ENCODE assay signal across 13 mouse cellular contexts in genomic region chr14:79521471-79522117, GRCm38 (mm10). TPM values are rescaled to one million over a fixed set of nuclear protein-coding genes. Genes with fewer than 3 reads are reported as not detected.
DNase-seq lines count a peak whose midpoint lies in the region; ATAC-seq and TF ChIP-seq lines count a peak whose summit lies in the region.
"Had no signal": no experiment of that assay in that cellular context is flagged by ENCODE, and none has a peak within 500 bp of the region (broad histone marks: within the 10 kb centered on the region; RNA-seq: fewer than 3 reads in every experiment).

No protein-coding gene starts in this region.

- no peak overlapping the region for H3K4me3 ChIP-seq in heart, embryonic 16.5 days (ENCODE audit: low read length)
- H3K4me3 ChIP-seq in liver, postnatal 0 days (ENCODE audit: low read depth, low read length), result no peak overlapping the region; the same call in 1 of the 2 replicates
- H3K4me3 ChIP-seq: embryonic facial prominence, embryonic 10.5 days; limb, embryonic 15.5 days; neural tube, embryonic 12.5 days had no signal

- DNase-seq in heart, postnatal 25 days (ENCODE audit: low spot score), result no peak
- DNase-seq in 416B (ENCODE audit: low read depth), result peak; percentile 92
- peak; percentile 14 for DNase-seq in liver, postnatal 0 days
- no peak for DNase-seq in ovary, postnatal 14 days (ENCODE audit: low spot score)
- DNase-seq in ovary, postnatal 36 days (ENCODE audit: low spot score), result no peak
- no peak for DNase-seq in left cerebral cortex, postnatal 14 days (ENCODE audit: low spot score in 2 of 2)
- DNase-seq: adrenal gland, postnatal 36 days; kidney, adult 11 months had no signal

- 0 out of 2 replicates have a peak overlapping the region, but pooled peaks have one; percentile 29 for H3K9ac ChIP-seq in heart, embryonic 16.5 days (ENCODE audit: low read length)
- peak overlapping the region; percentile 39; the same call in 1 of the 2 replicates for H3K9ac ChIP-seq in liver, postnatal 0 days (replicated peaks)
- H3K9ac ChIP-seq: limb, embryonic 15.5 days; neural tube, embryonic 12.5 days had no signal

- H3K4me2 ChIP-seq in heart, embryonic 16.5 days (ENCODE audit: low read depth, low read length), result peak overlapping the region; percentile 36
- H3K4me2 ChIP-seq in liver, postnatal 0 days (ENCODE audit: low read depth, low read length), result peak overlapping the region; percentile 56
- H3K4me2 ChIP-seq: limb, embryonic 15.5 days; neural tube, embryonic 12.5 days had no signal

- WGBS in heart, embryonic 16.5 days, result 47% methylated on average over 6 of the region's 6 CpGs
- 33% methylated on average over 6 of the region's 6 CpGs for WGBS in liver, postnatal 0 days (ENCODE audit: insufficient replicate concordance)

- peak overlapping the region; percentile 87 for H3K27ac ChIP-seq in heart, embryonic 16.5 days (ENCODE audit: low read length)
- peak overlapping the region; percentile 85 for H3K27ac ChIP-seq in liver, postnatal 0 days (ENCODE audit: low read depth)
- H3K27ac ChIP-seq: embryonic facial prominence, embryonic 10.5 days; limb, embryonic 15.5 days; neural tube, embryonic 12.5 days had no signal

- intact Hi-C loops in heart, postnatal 25 days (cut with DNase I), result loop anchor here (5.0 kb wide), 1 partner anchor 34 kb away; no protein-coding TSS in a partner anchor
- intact Hi-C loops in left cerebral cortex, postnatal 14 days (cut with DNase I), result no loop called here

- no peaks in the 10 kb centered on the region for H3K27me3 ChIP-seq in heart, embryonic 16.5 days (ENCODE audit: control insufficient read depth, insufficient read depth, low read length)
- no peaks in the 10 kb centered on the region for H3K27me3 ChIP-seq in liver, postnatal 0 days (ENCODE audit: insufficient read depth, low read length)
- H3K27me3 ChIP-seq: limb, embryonic 15.5 days; neural tube, embryonic 12.5 days had no signal

- ATAC-seq in heart, embryonic 16.5 days (replicated peaks; ENCODE audit: extremely low read depth, insufficient read depth, low FRiP score), result 0 out of 2 replicates have a peak, but pooled peaks have one; percentile 30
- peak; percentile 68 for ATAC-seq in activated CD4-positive, CD25-positive, alpha-beta regulatory T cell, adult 4 months
- 0 out of 2 replicates have a peak, but pooled peaks have one; percentile 21 for ATAC-seq in liver, postnatal 0 days

- no peaks in the 10 kb centered on the region for H3K9me3 ChIP-seq in heart, embryonic 16.5 days (replicated peaks; ENCODE audit: control insufficient read depth, low read length)
- H3K9me3 ChIP-seq in liver, postnatal 0 days (ENCODE audit: low read length), result no peaks in the 10 kb centered on the region
- H3K9me3 ChIP-seq: embryonic facial prominence, embryonic 10.5 days; limb, embryonic 15.5 days; neural tube, embryonic 12.5 days had no signal

- TF ChIP-seq CTCF in liver, postnatal 0 days (IDR thresholded peaks at IDR 0.05; ENCODE audit: low read depth), result no peak

- peak; percentile 67 for TF ChIP-seq EP300 in liver, postnatal 0 days (IDR thresholded peaks at IDR 0.05; ENCODE audit: low read depth)

- H3K4me1 ChIP-seq in heart, embryonic 16.5 days (ENCODE audit: control insufficient read depth, insufficient read depth, low read length), result peaks cover 25% of the 10 kb centered on the region
- H3K4me1 ChIP-seq in liver, postnatal 0 days (ENCODE audit: insufficient read depth), result peaks cover 43% of the 10 kb centered on the region
- H3K4me1 ChIP-seq: neural tube, embryonic 12.5 days had no signal

- H3K36me3 ChIP-seq in heart, embryonic 16.5 days (ENCODE audit: control insufficient read depth, insufficient read depth), result no peaks in the 10 kb centered on the region
- H3K36me3 ChIP-seq in liver, postnatal 0 days (replicated peaks; ENCODE audit: insufficient read depth, low read length), result peaks cover 9% of the 10 kb centered on the region
- H3K36me3 ChIP-seq: embryonic facial prominence, embryonic 10.5 days; limb, embryonic 15.5 days; neural tube, embryonic 12.5 days had no signal

RNA-seq across cellular contexts. Expression of gene Wbp4, which starts 40.3 kb away (rescaled TPM):
- polyA plus RNA-seq in heart, embryonic 16.5 days (2015; fragmentation: Nextera tagmentation; extraction: Ambion mirVana), result 26.8 and 27.6 TPM in 2 replicates
- total RNA-seq in heart, postnatal 25 days (2021), result 10 to 100 TPM; 18.8 to 21.6 TPM
- 10 to 100 TPM; 25.7 to 32.5 TPM for polyA plus RNA-seq in activated CD4-positive, CD25-positive, alpha-beta regulatory T cell, adult 4 months (2017; shearing (Covaris generic))
- polyA plus RNA-seq in liver, postnatal 0 days (2015; fragmentation: Nextera tagmentation; extraction: Ambion mirVana), result 15.1 and 16.2 TPM in 2 replicates
- total RNA-seq in left cerebral cortex, postnatal 14 days (2021), result 10 to 100 TPM; 40.9 to 44.9 TPM

RNA-seq across cellular contexts. Expression of gene Elf1, which starts 40.6 kb away (rescaled TPM):
- 9.9 and 12.3 TPM in 2 replicates for polyA plus RNA-seq in heart, embryonic 16.5 days (2015; fragmentation: Nextera tagmentation; extraction: Ambion mirVana)
- 10 to 100 TPM; 15.2 to 17.0 TPM for total RNA-seq in heart, postnatal 25 days (2021)
- 100 to 1,000 TPM; 122 to 145 TPM for polyA plus RNA-seq in activated CD4-positive, CD25-positive, alpha-beta regulatory T cell, adult 4 months (2017; shearing (Covaris generic))
- 9.0 and 11.0 TPM in 2 replicates for polyA plus RNA-seq in liver, postnatal 0 days (2015; fragmentation: Nextera tagmentation; extraction: Ambion mirVana)
- 1 to 10 TPM; 4.3 to 5.4 TPM for total RNA-seq in left cerebral cortex, postnatal 14 days (2021)

Comparison
In these comparisons a context has a peak if more than half of its experiments do, and no peak if none do; other contexts are left out.
1. DNase-seq: peak in 416B (single experiment) and liver, postnatal 0 days (single experiment); none in heart, postnatal 25 days (single experiment), ovary, postnatal 14 days (single experiment), ovary, postnatal 36 days (single experiment) and left cerebral cortex, postnatal 14 days (0 of 2).
2. Peak in every context shown above with its lines, with median percentiles within 50 percentile points of each other: ATAC-seq.